Mouse (Mus musculus) thymus, postnatal 25 days (tissue): ENCODE data around the gene Pde10a.

Experiments used
- DNase-seq: peaks from one replicate; pipeline ENCODE4 v3.0.0; 2022

Gene Pde10a

GRCm38 (mm10) chr17:8856430-8857371 lies 331.5 kb downstream of the Pde10a start:
- peak; percentile 95 for DNase-seq

GRCm38 (mm10) chr17:8858636-8859421 lies 333.7 kb downstream of the Pde10a start:
- no peak for DNase-seq

- no peak for DNase-seq
Measured at GRCm38 (mm10) chr17:8859489-8859888, 334.3 kb downstream of the Pde10a start.

- peak; percentile 53 for DNase-seq
Measured at GRCm38 (mm10) chr17:8864638-8865497, 339.7 kb downstream of the Pde10a start.

GRCm38 (mm10) chr17:8867331-8868237 lies 342.4 kb downstream of the Pde10a start:
- peak; percentile 50 for DNase-seq

GRCm38 (mm10) chr17:8869287-8869686 lies 344.1 kb downstream of the Pde10a start:
- no peak for DNase-seq

GRCm38 (mm10) chr17:8870848-8871247 lies 345.7 kb downstream of the Pde10a start:
- no peak for DNase-seq

- no peak for DNase-seq
Measured at GRCm38 (mm10) chr17:8871396-8871795, 346.2 kb downstream of the Pde10a start.

- no peak for DNase-seq
Measured at GRCm38 (mm10) chr17:8871997-8872593, 346.9 kb downstream of the Pde10a start.

GRCm38 (mm10) chr17:8872611-8873010 lies 347.4 kb downstream of the Pde10a start:
- DNase-seq: no peak

- DNase-seq: no peak
Measured at GRCm38 (mm10) chr17:8878056-8878455, 352.9 kb downstream of the Pde10a start.

GRCm38 (mm10) chr17:8881711-8882110 lies 356.5 kb downstream of the Pde10a start:
- DNase-seq: no peak

GRCm38 (mm10) chr17:8884691-8885090 lies 359.5 kb downstream of the Pde10a start:
- no peak for DNase-seq

- DNase-seq: no peak
Measured at GRCm38 (mm10) chr17:8885830-8886229, 360.7 kb downstream of the Pde10a start.

- DNase-seq: no peak
Measured at GRCm38 (mm10) chr17:8888105-8888504, 362.9 kb downstream of the Pde10a start.

GRCm38 (mm10) chr17:8888639-8889038 lies 363.5 kb downstream of the Pde10a start:
- DNase-seq: no peak

GRCm38 (mm10) chr17:8892193-8892985 lies 367.2 kb downstream of the Pde10a start:
- no peak for DNase-seq

- DNase-seq: no peak
Measured at GRCm38 (mm10) chr17:8895991-8896390, 370.8 kb downstream of the Pde10a start.

GRCm38 (mm10) chr17:8897749-8898148 lies 372.6 kb downstream of the Pde10a start:
- no peak for DNase-seq

GRCm38 (mm10) chr17:8898221-8898620 lies 373.0 kb downstream of the Pde10a start:
- no peak for DNase-seq
